Mouse (Mus musculus) limb, embryonic 11.5 days (tissue): ENCODE results near the gene Snrnp70. TPM values are rescaled to one million over a fixed set of nuclear protein-coding genes. Genes with fewer than 3 reads are reported as not detected.

ENCODE experiments used
- ATAC-seq: fragments of 200-750 bp; cut with Nextera tagmentation; 2 replicates; pipeline ENCODE4 v1.8.0; 2017; ENCODE audit warnings: low read depth; ENCODE audit not compliant: insufficient number of reproducible peaks, low FRiP score, low TSS enrichment
- DNase-seq: peaks from one replicate; pipeline ENCODE4 v3.0.0-alpha.2; 2015; ENCODE audit warnings: low spot score
- H3K27ac ChIP-seq: fragments of 300-500 bp; sonication (generic); replicated peaks from 2 replicates; pipeline ENCODE4 v1.5.1; 2014; ENCODE audit warnings: low read depth, mild to moderate bottlenecking, low read length
- H3K27me3 ChIP-seq: fragments of 300-500 bp; sonication (generic); 2 replicates; pipeline ENCODE4 v1.6.1; 2014; ENCODE audit warnings: mild to moderate bottlenecking, low read length, mixed read lengths; ENCODE audit not compliant: control insufficient read depth, insufficient read depth
- H3K36me3 ChIP-seq: fragments of 300-500 bp; sonication (generic); 2 replicates; pipeline ENCODE4 v1.6.1; 2014; ENCODE audit warnings: mild to moderate bottlenecking, low read length, moderate library complexity, mixed read lengths; ENCODE audit not compliant: control insufficient read depth, insufficient read depth
- H3K4me1 ChIP-seq: fragments of 300-500 bp; sonication (generic); 2 replicates; pipeline ENCODE4 v1.6.1; 2014; ENCODE audit warnings: low read length, mixed read lengths; ENCODE audit not compliant: control insufficient read depth, insufficient read depth
- H3K4me2 ChIP-seq: fragments of 300-500 bp; sonication (generic); 2 replicates; pipeline ENCODE4 v1.6.1; 2014; ENCODE audit warnings: low read depth, mild to moderate bottlenecking, moderate library complexity; ENCODE audit not compliant: severe bottlenecking
- H3K4me3 ChIP-seq: fragments of 300-500 bp; sonication (generic); 2 replicates; pipeline ENCODE4 v1.5.1; 2014; ENCODE audit warnings: low read depth, low read length
- H3K9ac ChIP-seq: fragments of 300-500 bp; sonication (generic); 2 replicates; pipeline ENCODE4 v1.6.1; 2014; ENCODE audit warnings: mild to moderate bottlenecking, low read length
- H3K9me3 ChIP-seq: fragments of 300-500 bp; sonication (generic); 2 replicates; pipeline ENCODE4 v1.6.1; 2016; ENCODE audit warnings: low read length; ENCODE audit not compliant: control insufficient read depth
- WGBS: fragments of 180-500 bp; shearing (Covaris S2); extraction: QIAGEN DNeasy Blood & Tissue Kit; methylation state at CpG from one replicate; pipeline ENCODE4 v1.1.7; 2014; 5-methylcytosine and 5-hydroxymethylcytosine counted together
- polyA plus RNA-seq: library from polyadenylated mRNA; unstranded; fragments of >200 nt; fragmentation: Nextera tagmentation; extraction: Ambion mirVana; gene quantifications from 2 replicates; pipeline ENCODE4 v1.2.1, GENCODE M21; 2014

Gene Snrnp70
- polyA plus RNA-seq, 1 experiment from 2014 or later = 93.0 TPM

GRCm38 (mm10) chr7:45332685-45333425 is 62.7 kb downstream of the Snrnp70 start:
- Histone ChIP-seq H3K27ac (0 out of 2 replicates have a peak overlapping the region, but pooled peaks have one; percentile 39), H3K4me3 (peak overlapping the region; percentile 73), H3K9ac (peak overlapping the region; percentile 73), H3K4me1 (peaks cover 13% of the 10 kb centered on the region), H3K4me2 (peak overlapping the region; percentile 83), H3K9me3 (no peaks in the 10 kb centered on the region), H3K36me3 (no peaks in the 10 kb centered on the region), H3K27me3 (peaks cover 2% of the 10 kb centered on the region; the same call in 1 of the 2 replicates)
- ATAC-seq = peak; percentile 48
- 5% methylated on average over 22 of the region's 22 CpGs for WGBS
- DNase-seq = peak; percentile 71

GRCm38 (mm10) chr7:45331502-45331901 is 64.0 kb downstream of the Snrnp70 start:
- no peak overlapping the region for H3K4me3 ChIP-seq
- no peak overlapping the region for H3K4me2 ChIP-seq
- H3K27ac ChIP-seq = no peak overlapping the region
- no peaks in the 10 kb centered on the region; the same call in 1 of the 2 replicates for H3K27me3 ChIP-seq
- no peak for ATAC-seq
- H3K4me1 ChIP-seq = peaks cover 12% of the 10 kb centered on the region
- no peaks in the 10 kb centered on the region for H3K36me3 ChIP-seq
- H3K9me3 ChIP-seq = no peaks in the 10 kb centered on the region; the same call in 1 of the 2 replicates
- no peak for DNase-seq
- 80% methylated on average over 6 of the region's 6 CpGs for WGBS
- no peak overlapping the region for H3K9ac ChIP-seq

- Histone ChIP-seq H3K27me3 (no peaks in the 10 kb centered on the region; the same call in 1 of the 2 replicates), H3K4me2 (no peak overlapping the region), H3K36me3 (0 out of 2 replicates have a peak, but pooled peaks cover 2% of the 10 kb centered on the region), H3K4me1 (no peaks in the 10 kb centered on the region; the same call in none of the 2 replicates), H3K4me3 (no peak overlapping the region), H3K9ac (no peak overlapping the region), H3K27ac (no peak overlapping the region), H3K9me3 (no peaks in the 10 kb centered on the region; the same call in 1 of the 2 replicates)
- WGBS = 78% methylated on average over 13 of the region's 13 CpGs
- DNase-seq = no peak
- no peak for ATAC-seq
Observed at GRCm38 (mm10) chr7:45328841-45329475, 66.6 kb downstream of the Snrnp70 start.

Other genes with a start within 250 kb of the Snrnp70 start
- gene Pih1d1, start 241.4 kb downstream of the Snrnp70 start, polyA plus RNA-seq = 106 and 108 TPM in 2 replicates
- 37.2 and 38.7 TPM in 2 replicates for gene Aldh16a1, start 241.2 kb downstream of the Snrnp70 start, polyA plus RNA-seq
- 0.11 TPM in 1 of 2 replicates, not detected in the other for gene Slc17a7, start 231.8 kb downstream of the Snrnp70 start, polyA plus RNA-seq
- not detected in 2 replicates for gene Gfy, start 216.2 kb downstream of the Snrnp70 start, polyA plus RNA-seq
- gene Pth2, start 214.7 kb downstream of the Snrnp70 start, polyA plus RNA-seq = not detected in 2 replicates
- 0.41 and 0.51 TPM in 2 replicates for gene Ccdc155, start 190.8 kb downstream of the Snrnp70 start, polyA plus RNA-seq
- 0.51 and 0.60 TPM in 2 replicates for gene Dkkl1, start 183.6 kb downstream of the Snrnp70 start, polyA plus RNA-seq
- gene Tead2, start 180.0 kb downstream of the Snrnp70 start, polyA plus RNA-seq = 378 and 385 TPM in 2 replicates
- 0.82 and 1.6 TPM in 2 replicates for gene Cd37, start 156.6 kb downstream of the Snrnp70 start, polyA plus RNA-seq
- gene Slc6a16, start 154.7 kb downstream of the Snrnp70 start, polyA plus RNA-seq = 0.20 and 0.36 TPM in 2 replicates
- not detected in 2 replicates for gene Slc6a21, start 118.2 kb downstream of the Snrnp70 start, polyA plus RNA-seq
- gene Trpm4, start 62.0 kb downstream of the Snrnp70 start, polyA plus RNA-seq = 6.7 and 8.9 TPM in 2 replicates
- 0.52 and 0.83 TPM in 2 replicates for gene Hrc, start 60.5 kb downstream of the Snrnp70 start, polyA plus RNA-seq
- gene Ppfia3, start 28.7 kb downstream of the Snrnp70 start, polyA plus RNA-seq = 5.4 and 6.1 TPM in 2 replicates
- gene Lin7b, start 25.2 kb downstream of the Snrnp70 start, polyA plus RNA-seq = 0.43 and 0.89 TPM in 2 replicates
- not detected in 2 replicates for gene Kcna7, start 9.9 kb upstream of the Snrnp70 start, polyA plus RNA-seq
- 3.8 and 4.1 TPM in 2 replicates for gene Ntf5, start 18.0 kb upstream of the Snrnp70 start, polyA plus RNA-seq
- gene Lhb, start 25.1 kb upstream of the Snrnp70 start, polyA plus RNA-seq = not detected in 2 replicates
- gene Gys1, start 39.1 kb upstream of the Snrnp70 start, polyA plus RNA-seq = 39.1 and 41.8 TPM in 2 replicates
- gene Ruvbl2, start 42.4 kb upstream of the Snrnp70 start, polyA plus RNA-seq = 184 and 187 TPM in 2 replicates
- gene Ftl1, start 64.1 kb upstream of the Snrnp70 start, polyA plus RNA-seq = 4,688 and 5,046 TPM in 2 replicates
- 186 and 191 TPM in 2 replicates for gene Bax, start 71.2 kb upstream of the Snrnp70 start, polyA plus RNA-seq
- 1.1 and 1.5 TPM in 2 replicates for gene Tulp2, start 86.1 kb upstream of the Snrnp70 start, polyA plus RNA-seq
- not detected in 2 replicates for gene Gm45808, start 91.1 kb upstream of the Snrnp70 start, polyA plus RNA-seq
- gene Dhdh, start 93.1 kb upstream of the Snrnp70 start, polyA plus RNA-seq = 3.3 and 4.3 TPM in 2 replicates
- 116 and 122 TPM in 2 replicates for gene Nucb1, start 114.7 kb upstream of the Snrnp70 start, polyA plus RNA-seq
- 19.5 and 21.9 TPM in 2 replicates for gene Ppp1r15a, start 130.5 kb upstream of the Snrnp70 start, polyA plus RNA-seq
- gene Plekha4, start 130.6 kb upstream of the Snrnp70 start, polyA plus RNA-seq = 0.52 and 0.64 TPM in 2 replicates
- 0.58 and 1.0 TPM in 2 replicates for gene Hsd17b14, start 159.2 kb upstream of the Snrnp70 start, polyA plus RNA-seq
- gene Bcat2, start 174.4 kb upstream of the Snrnp70 start, polyA plus RNA-seq = 50.7 and 54.2 TPM in 2 replicates
- not detected in 2 replicates for gene Fgf21, start 219.7 kb upstream of the Snrnp70 start, polyA plus RNA-seq
- 0.07 TPM in 1 of 2 replicates, not detected in the other for gene Fut1, start 221.5 kb upstream of the Snrnp70 start, polyA plus RNA-seq
- not detected in 2 replicates for gene Izumo1, start 226.1 kb upstream of the Snrnp70 start, polyA plus RNA-seq
- 5.8 and 6.4 TPM in 2 replicates for gene Rasip1, start 231.7 kb upstream of the Snrnp70 start, polyA plus RNA-seq
- gene Mamstr, start 244.2 kb upstream of the Snrnp70 start, polyA plus RNA-seq = 2.8 and 5.1 TPM in 2 replicates